Comparison of ENCODE assay signal across 25 mouse cellular contexts in genomic region chr14:44919389-44919788, GRCm38 (mm10).
"Had no signal": no experiment of that assay in that cellular context is flagged by ENCODE, and none has a peak within 500 bp of the region (broad histone marks: within the 10 kb centered on the region; RNA-seq: fewer than 3 reads in every experiment).

No protein-coding gene starts in this region.

- H3K4me1 ChIP-seq: kidney, embryonic 15.5 days; limb, embryonic 13.5 days; liver, embryonic 12.5 days; liver, embryonic 15.5 days; lung, embryonic 15.5 days; neural tube, embryonic 12.5 days; neural tube, embryonic 15.5 days had no signal

- ATAC-seq: liver, embryonic 12.5 days had no signal

- H3K9me3 ChIP-seq: kidney, embryonic 15.5 days; limb, embryonic 13.5 days; liver, embryonic 12.5 days; liver, embryonic 15.5 days; lung, embryonic 15.5 days; neural tube, embryonic 12.5 days; neural tube, embryonic 15.5 days had no signal

- H3K9ac ChIP-seq: kidney, embryonic 15.5 days; limb, embryonic 13.5 days; liver, embryonic 12.5 days; liver, embryonic 15.5 days; lung, embryonic 15.5 days; neural tube, embryonic 12.5 days; neural tube, embryonic 15.5 days had no signal

- H3K27ac ChIP-seq: kidney, embryonic 15.5 days; left cerebral cortex, adult 2 months; limb, embryonic 13.5 days; liver, embryonic 12.5 days; liver, embryonic 15.5 days; lung, embryonic 15.5 days; neural tube, embryonic 12.5 days; neural tube, embryonic 15.5 days had no signal

- H3K4me3 ChIP-seq: kidney, embryonic 15.5 days; left cerebral cortex, adult 2 months; limb, embryonic 13.5 days; liver, embryonic 12.5 days; liver, embryonic 15.5 days; lung, embryonic 15.5 days; neural tube, embryonic 12.5 days; neural tube, embryonic 15.5 days had no signal

- H3K36me3 ChIP-seq: kidney, embryonic 15.5 days; limb, embryonic 13.5 days; liver, embryonic 12.5 days; liver, embryonic 15.5 days; lung, embryonic 15.5 days; neural tube, embryonic 12.5 days; neural tube, embryonic 15.5 days had no signal

- H3K4me2 ChIP-seq: kidney, embryonic 15.5 days; limb, embryonic 13.5 days; liver, embryonic 12.5 days; liver, embryonic 15.5 days; lung, embryonic 15.5 days; neural tube, embryonic 12.5 days; neural tube, embryonic 15.5 days had no signal

- H3K27me3 ChIP-seq: kidney, embryonic 15.5 days; limb, embryonic 13.5 days; liver, embryonic 12.5 days; liver, embryonic 15.5 days; lung, embryonic 15.5 days; neural tube, embryonic 12.5 days; neural tube, embryonic 15.5 days had no signal

- DNase-seq: kidney, adult 11 months; kidney, adult 8-10 months; kidney, postnatal 10 days; kidney, postnatal 36 days; layer of hippocampus, postnatal 36 days; left cerebral cortex, postnatal 4 days; liver; lung, adult 18-20 months; lung, postnatal 10 days; lung, postnatal 36 days; midbrain, embryonic 14.5 days; right cerebral cortex, adult 18-20 months; right cerebral cortex, postnatal 25 days; spleen, adult 18-20 months; thymus, adult 2 months; thymus, postnatal 14 days; thymus, postnatal 4 days had no signal
